8 mouse cellular contexts compared by ENCODE assay signal in genomic region chr12:8811441-8811871, GRCm38 (mm10). TPM values are rescaled to one million over a fixed set of nuclear protein-coding genes. Genes with fewer than 3 reads are reported as not detected.
A peak's percentile ranks its signal among the peaks of the same experiment; 100 is the strongest.
DNase-seq lines count a peak whose midpoint lies in the region; ATAC-seq lines count a peak whose summit lies in the region.

No protein-coding gene starts in this region.

- peak; percentile 50; the same call in 1 of the 2 replicates for ATAC-seq in cerebellum, adult (ENCODE audit: insufficient number of reproducible peaks, low FRiP score, low TSS enrichment)
- ATAC-seq in megakaryocyte progenitor cell, adult 5-6 weeks (replicated peaks; ENCODE audit: poor library complexity) = peak; percentile 61

- no peak for DNase-seq in cerebellum, postnatal 4 days (ENCODE audit: low spot score in 2 of 2)
- peak; percentile 16 for DNase-seq in heart, adult 8-10 months (ENCODE audit: low spot score)
- peak; percentile 90 to 91 for DNase-seq in kidney, postnatal 36 days
- DNase-seq in spleen, postnatal 14 days (ENCODE audit: low spot score in 2 of 2) = no peak
- no peak for DNase-seq in cerebellum, adult 9-11 months
- DNase-seq in frontal cortex, adult 2 months (ENCODE audit: extremely low spot score in 1 of 2, low spot score in 1 of 2) = no peak

RNA-seq across cellular contexts. Expression of gene Sdc1, which starts 40.3 kb away (rescaled TPM):
- 1 to 10 TPM; 5.8 to 8.6 (median 7.3) TPM for total RNA-seq in heart, adult 8-10 months (2022)
- total RNA-seq in megakaryocyte progenitor cell, adult 5-6 weeks (2015) = 0.37 and 0.42 TPM in 2 replicates
- total RNA-seq in megakaryocyte progenitor cell, adult 5-6 weeks (2017) = 1.5 TPM in 2 replicates
- polyA plus RNA-seq in frontal cortex, adult 2 months (2012; rRNA removed) = 4.5 and 4.7 TPM in 2 replicates

Comparison
In these comparisons a context has a peak if more than half of its experiments do, and no peak if none do; other contexts are left out.
1. DNase-seq: peak in heart, adult 8-10 months (single experiment) and kidney, postnatal 36 days (2 of 2); none in cerebellum, postnatal 4 days (0 of 2), spleen, postnatal 14 days (0 of 2), cerebellum, adult 9-11 months (single experiment) and frontal cortex, adult 2 months (0 of 2).